Comparison of ENCODE assay signal across 12 mouse cellular contexts in the genomic region with DNA sequence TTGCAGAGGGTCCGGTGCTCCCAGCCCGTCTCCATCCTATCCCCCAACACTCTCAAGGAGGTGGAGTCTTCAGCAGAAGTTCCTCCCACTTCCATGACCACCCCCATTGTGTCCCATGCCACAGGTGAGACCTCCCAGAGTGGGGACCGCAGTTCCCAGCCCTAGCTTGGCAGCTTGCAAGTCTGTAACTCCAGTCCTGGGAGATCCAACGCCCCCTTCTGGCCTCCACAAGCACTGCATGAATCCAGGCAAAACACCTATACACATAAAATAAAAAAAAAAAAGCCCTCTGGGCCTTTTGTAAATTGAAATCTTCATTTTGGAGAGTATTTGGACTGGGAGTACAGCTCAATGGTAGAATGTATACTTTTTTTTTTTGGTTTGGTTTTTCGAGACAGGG. TPM values are rescaled to one million over a fixed set of nuclear protein-coding genes. Genes with fewer than 3 reads are reported as not detected.
A peak's percentile ranks its signal among the peaks of the same experiment; 100 is the strongest.
DNase-seq lines count a peak whose midpoint lies in the region; ATAC-seq and TF ChIP-seq lines count a peak whose summit lies in the region.
"Had no signal": no experiment of that assay in that cellular context is flagged by ENCODE, and none has a peak within 500 bp of the region (broad histone marks: within the 10 kb centered on the region; RNA-seq: fewer than 3 reads in every experiment).

No protein-coding gene starts in this region.

- H3K27me3 ChIP-seq in cerebellum, adult 2 months (ENCODE audit: control insufficient read depth, insufficient read depth, low read length) = no peaks in the 10 kb centered on the region
- no peaks in the 10 kb centered on the region for H3K27me3 ChIP-seq in liver, postnatal 0 days (ENCODE audit: insufficient read depth, low read length)
- no peaks in the 10 kb centered on the region for H3K27me3 ChIP-seq in liver, embryonic 12.5 days (replicated peaks)
- no peaks in the 10 kb centered on the region for H3K27me3 ChIP-seq in splenic B cell, adult 2 months (ENCODE audit: control insufficient read depth, insufficient read depth, low read length, poor library complexity, severe bottlenecking)
- H3K27me3 ChIP-seq: embryonic facial prominence, embryonic 12.5 days; lung, embryonic 15.5 days had no signal

- no peak for ATAC-seq in liver, postnatal 0 days
- ATAC-seq in liver, embryonic 12.5 days = no peak

- DNase-seq in cerebellum, adult 2 months = peak in 1 of 2 experiments; percentile 18
- DNase-seq in cerebellum, adult 18-20 months = no peak
- DNase-seq in liver, postnatal 0 days = no peak
- peak; percentile 81 for DNase-seq in R1 (ENCODE audit: low read depth, low spot score)
- peak; percentile 56 for DNase-seq in splenic B cell, adult 2 months (ENCODE audit: low read depth, low spot score)
- no peak for DNase-seq in gastrocnemius, postnatal 14 days
- DNase-seq in lung, adult 18-20 months = no peak
- DNase-seq: spleen, adult 18-20 months had no signal

- TF ChIP-seq POLR2A in cerebellum, adult 2 months (IDR thresholded peaks at IDR 0.05; ENCODE audit: borderline replicate concordance, insufficient read depth, low read length) = no peak

- H3K36me3 ChIP-seq in liver, postnatal 0 days (replicated peaks; ENCODE audit: insufficient read depth, low read length) = peaks cover 56% of the 10 kb centered on the region
- peaks cover 61% of the 10 kb centered on the region for H3K36me3 ChIP-seq in liver, embryonic 12.5 days
- H3K36me3 ChIP-seq in splenic B cell, adult 2 months (ENCODE audit: control insufficient read depth, insufficient read depth, low read length, poor library complexity, severe bottlenecking) = peaks cover 12% of the 10 kb centered on the region

- 0 out of 2 replicates have a peak, but pooled peaks cover 4% of the 10 kb centered on the region for H3K4me1 ChIP-seq in cerebellum, adult 2 months (ENCODE audit: control insufficient read depth, insufficient read depth, low read length)
- no peaks in the 10 kb centered on the region for H3K4me1 ChIP-seq in liver, postnatal 0 days (ENCODE audit: insufficient read depth)
- peaks cover 14% of the 10 kb centered on the region for H3K4me1 ChIP-seq in liver, embryonic 12.5 days
- H3K4me1 ChIP-seq: embryonic facial prominence, embryonic 12.5 days; lung, embryonic 15.5 days had no signal

- no peak overlapping the region for H3K27ac ChIP-seq in cerebellum, adult 2 months (ENCODE audit: insufficient read depth, low read length)
- H3K27ac ChIP-seq in liver, postnatal 0 days (ENCODE audit: low read depth) = no peak overlapping the region
- no peak overlapping the region for H3K27ac ChIP-seq in liver, embryonic 12.5 days
- H3K27ac ChIP-seq: embryonic facial prominence, embryonic 12.5 days; lung, embryonic 15.5 days had no signal

- TF ChIP-seq EP300 in liver, postnatal 0 days (IDR thresholded peaks at IDR 0.05; ENCODE audit: low read depth) = no peak

- no peaks in the 10 kb centered on the region for H3K9me3 ChIP-seq in liver, postnatal 0 days (ENCODE audit: low read length)
- no peaks in the 10 kb centered on the region for H3K9me3 ChIP-seq in liver, embryonic 12.5 days (replicated peaks)
- H3K9me3 ChIP-seq: embryonic facial prominence, embryonic 12.5 days; lung, embryonic 15.5 days had no signal

- no peak overlapping the region for H3K9ac ChIP-seq in liver, postnatal 0 days (replicated peaks)
- H3K9ac ChIP-seq in liver, embryonic 12.5 days = no peak overlapping the region
- H3K9ac ChIP-seq: embryonic facial prominence, embryonic 12.5 days; lung, embryonic 15.5 days had no signal

- no peak overlapping the region for H3K4me3 ChIP-seq in cerebellum, adult 2 months (replicated peaks; ENCODE audit: insufficient read depth, low read depth, low read length)
- H3K4me3 ChIP-seq in liver, postnatal 0 days (ENCODE audit: low read depth, low read length) = no peak overlapping the region
- no peak overlapping the region for H3K4me3 ChIP-seq in liver, embryonic 12.5 days
- H3K4me3 ChIP-seq: embryonic facial prominence, embryonic 12.5 days; lung, embryonic 15.5 days had no signal

- peak; percentile 37; the same call in 1 of the 2 replicates for TF ChIP-seq CTCF in cerebellum, adult 2 months (IDR thresholded peaks at IDR 0.05; ENCODE audit: borderline replicate concordance, insufficient read depth, low read depth, low read length)
- peak; percentile 52 for TF ChIP-seq CTCF in liver, postnatal 0 days (IDR thresholded peaks at IDR 0.05; ENCODE audit: low read depth)

- WGBS in cerebellum, adult 2 months = 60% methylated on average over 5 of the region's 5 CpGs
- 76% methylated on average over 5 of the region's 5 CpGs for WGBS in liver, postnatal 0 days (ENCODE audit: insufficient replicate concordance)
- WGBS in liver, embryonic 12.5 days (ENCODE audit: insufficient replicate concordance) = 66% methylated on average over 5 of the region's 5 CpGs

- no peak overlapping the region for H3K4me2 ChIP-seq in liver, postnatal 0 days (ENCODE audit: low read depth, low read length)
- no peak overlapping the region for H3K4me2 ChIP-seq in liver, embryonic 12.5 days
- H3K4me2 ChIP-seq: embryonic facial prominence, embryonic 12.5 days; lung, embryonic 15.5 days had no signal

- intact Hi-C loops in gastrocnemius, postnatal 14 days (cut with DNase I; ENCODE audit: low total_unique reads) = no loop called here

RNA-seq across cellular contexts. Expression of a gene that starts 1.7 kb away (rescaled TPM):
- polyA plus RNA-seq in cerebellum, adult 2 months (2012; rRNA removed) = 23.7 and 24.8 TPM in 2 replicates
- polyA plus RNA-seq in liver, postnatal 0 days (2015; fragmentation: Nextera tagmentation; extraction: Ambion mirVana) = 1.3 and 2.0 TPM in 2 replicates
- polyA plus RNA-seq in liver, embryonic 12.5 days (2016; fragmentation: Nextera tagmentation; extraction: Ambion mirVana) = 2.8 and 3.7 TPM in 2 replicates
- total RNA-seq in gastrocnemius, postnatal 14 days (2021) = 1 to 10 TPM; 1.4 to 2.5 TPM

RNA-seq across cellular contexts. Expression of a gene that starts 11.7 kb away (rescaled TPM):
- 75.7 and 80.2 TPM in 2 replicates for polyA plus RNA-seq in cerebellum, adult 2 months (2012; rRNA removed)
- polyA plus RNA-seq in liver, postnatal 0 days (2015; fragmentation: Nextera tagmentation; extraction: Ambion mirVana) = 23.8 and 24.3 TPM in 2 replicates
- polyA plus RNA-seq in liver, embryonic 12.5 days (2016; fragmentation: Nextera tagmentation; extraction: Ambion mirVana) = 34.4 and 34.6 TPM in 2 replicates
- total RNA-seq in gastrocnemius, postnatal 14 days (2021) = 10 to 100 TPM; 29.6 TPM

RNA-seq across cellular contexts. Expression of a gene that starts 16.5 kb away (rescaled TPM):
- polyA plus RNA-seq in cerebellum, adult 2 months (2012; rRNA removed) = 0.57 and 0.84 TPM in 2 replicates
- 0.57 and 0.85 TPM in 2 replicates for polyA plus RNA-seq in liver, postnatal 0 days (2015; fragmentation: Nextera tagmentation; extraction: Ambion mirVana)
- polyA plus RNA-seq in liver, embryonic 12.5 days (2016; fragmentation: Nextera tagmentation; extraction: Ambion mirVana) = 1.9 and 2.2 TPM in 2 replicates
- under 1 TPM in 1 of 2 experiments, not detected in 1; 0.24 TPM for total RNA-seq in gastrocnemius, postnatal 14 days (2021)
- total RNA-seq: heart, postnatal 25 days had no signal

RNA-seq across cellular contexts. Expression of a gene that starts 42.3 kb away (rescaled TPM):
- polyA plus RNA-seq in cerebellum, adult 2 months (2012; rRNA removed) = 57.3 and 64.8 TPM in 2 replicates
- polyA plus RNA-seq in liver, postnatal 0 days (2015; fragmentation: Nextera tagmentation; extraction: Ambion mirVana) = 3.3 and 3.5 TPM in 2 replicates
- 6.6 and 7.2 TPM in 2 replicates for polyA plus RNA-seq in liver, embryonic 12.5 days (2016; fragmentation: Nextera tagmentation; extraction: Ambion mirVana)
- 10 to 100 TPM; 20.1 to 20.7 TPM for total RNA-seq in gastrocnemius, postnatal 14 days (2021)

RNA-seq across cellular contexts. Expression of a gene that starts 44.5 kb away (rescaled TPM):
- polyA plus RNA-seq in cerebellum, adult 2 months (2012; rRNA removed) = 110 and 112 TPM in 2 replicates
- polyA plus RNA-seq in liver, postnatal 0 days (2015; fragmentation: Nextera tagmentation; extraction: Ambion mirVana) = 20.0 and 24.5 TPM in 2 replicates
- 38.3 and 40.5 TPM in 2 replicates for polyA plus RNA-seq in liver, embryonic 12.5 days (2016; fragmentation: Nextera tagmentation; extraction: Ambion mirVana)
- total RNA-seq in gastrocnemius, postnatal 14 days (2021) = 10 to 100 TPM; 75.1 to 84.3 TPM

Comparison
In these comparisons a context has a peak if more than half of its experiments do, and no peak if none do; other contexts are left out.
1. DNase-seq: peak in R1 (single experiment) and splenic B cell, adult 2 months (single experiment); none in cerebellum, adult 18-20 months (0 of 2), liver, postnatal 0 days (single experiment), gastrocnemius, postnatal 14 days (single experiment) and lung, adult 18-20 months (0 of 2).